Mouse (Mus musculus): ENCODE measurements around the gene Tmcc2. TPM values are rescaled to one million over a fixed set of nuclear protein-coding genes. Genes with fewer than 3 reads are reported as not detected.

The Tmcc2 gene
- polyA plus RNA-seq (2015; fragmentation: Nextera tagmentation; extraction: Ambion mirVana), result 2.2 and 2.3 TPM in 2 replicates

GRCm38 (mm10) chr1:132390691-132391579, at the start of gene Tmcc2:
Tmcc2 (minus strand) TSS chr1:132391281.
- H3K4me3 ChIP-seq (ENCODE audit: low read depth, low read length), result peak within 1 kb of the TSS; percentile 61
- H3K9me3 ChIP-seq (ENCODE audit: control insufficient read depth), result no peaks in the 10 kb centered on the region
- WGBS, result 2% methylated on average over 48 of the region's 50 CpGs
- peak within 1 kb of the TSS; percentile 80 for H3K4me2 ChIP-seq (replicated peaks; ENCODE audit: low read depth)
- no peak for ATAC-seq
- no peaks in the 10 kb centered on the region for H3K4me1 ChIP-seq (replicated peaks; ENCODE audit: control insufficient read depth, insufficient read depth, low read length)
- TF ChIP-seq CTCF (IDR thresholded peaks at IDR 0.05; ENCODE audit: low read depth), result no peak
- H3K27me3 ChIP-seq (replicated peaks; ENCODE audit: control insufficient read depth, insufficient read depth, low read length), result peaks cover 23% of the 10 kb centered on the region; the same call in 1 of the 2 replicates
- no peaks in the 10 kb centered on the region for H3K36me3 ChIP-seq (ENCODE audit: control insufficient read depth, insufficient read depth)
- H3K9ac ChIP-seq (ENCODE audit: low read depth, low read length), result peak within 1 kb of the TSS; percentile 66
- peak within 1 kb of the TSS; percentile 41; the same call in 1 of the 2 replicates for H3K27ac ChIP-seq (ENCODE audit: low read depth, low read length)

GRCm38 (mm10) chr1:132437389-132437788, 46.3 kb upstream of the Tmcc2 start:
- no peak overlapping the region for H3K4me2 ChIP-seq (replicated peaks; ENCODE audit: low read depth)
- peaks cover 22% of the 10 kb centered on the region; the same call in 1 of the 2 replicates for H3K36me3 ChIP-seq (ENCODE audit: control insufficient read depth, insufficient read depth)
- WGBS, result 83% methylated on average over 5 of the region's 5 CpGs
- H3K9ac ChIP-seq (ENCODE audit: low read depth, low read length), result no peak overlapping the region
- H3K27me3 ChIP-seq (replicated peaks; ENCODE audit: control insufficient read depth, insufficient read depth, low read length), result no peaks in the 10 kb centered on the region
- no peak overlapping the region for H3K4me3 ChIP-seq (ENCODE audit: low read depth, low read length)
- H3K27ac ChIP-seq (ENCODE audit: low read depth, low read length), result no peak overlapping the region
- no peak for ATAC-seq
- H3K9me3 ChIP-seq (ENCODE audit: control insufficient read depth), result no peaks in the 10 kb centered on the region
- no peaks in the 10 kb centered on the region for H3K4me1 ChIP-seq (replicated peaks; ENCODE audit: control insufficient read depth, insufficient read depth, low read length)
- TF ChIP-seq CTCF (IDR thresholded peaks at IDR 0.05; ENCODE audit: low read depth), result no peak

GRCm38 (mm10) chr1:132436960-132437359, 45.9 kb upstream of the Tmcc2 start:
- Histone ChIP-seq H3K27ac (ENCODE audit: low read depth, low read length) (no peak overlapping the region), H3K4me3 (ENCODE audit: low read depth, low read length) (no peak overlapping the region), H3K9me3 (ENCODE audit: control insufficient read depth) (no peaks in the 10 kb centered on the region), H3K36me3 (ENCODE audit: control insufficient read depth, insufficient read depth) (peaks cover 22% of the 10 kb centered on the region; the same call in 1 of the 2 replicates), H3K27me3 (replicated peaks; ENCODE audit: control insufficient read depth, insufficient read depth, low read length) (no peaks in the 10 kb centered on the region), H3K9ac (ENCODE audit: low read depth, low read length) (no peak overlapping the region), H3K4me2 (replicated peaks; ENCODE audit: low read depth) (no peak overlapping the region), H3K4me1 (replicated peaks; ENCODE audit: control insufficient read depth, insufficient read depth, low read length) (no peaks in the 10 kb centered on the region)
- ATAC-seq, result no peak
- 83% methylated on average over 1 of the region's 1 CpGs for WGBS
- TF ChIP-seq CTCF (IDR thresholded peaks at IDR 0.05; ENCODE audit: low read depth), result no peak

GRCm38 (mm10) chr1:132436320-132436958, 45.4 kb upstream of the Tmcc2 start:
- H3K36me3 ChIP-seq (ENCODE audit: control insufficient read depth, insufficient read depth), result peaks cover 22% of the 10 kb centered on the region; the same call in 1 of the 2 replicates
- no peaks in the 10 kb centered on the region for H3K4me1 ChIP-seq (replicated peaks; ENCODE audit: control insufficient read depth, insufficient read depth, low read length)
- no peaks in the 10 kb centered on the region for H3K9me3 ChIP-seq (ENCODE audit: control insufficient read depth)
- TF ChIP-seq CTCF (IDR thresholded peaks at IDR 0.05; ENCODE audit: low read depth), result no peak
- no peak overlapping the region for H3K9ac ChIP-seq (ENCODE audit: low read depth, low read length)
- H3K27me3 ChIP-seq (replicated peaks; ENCODE audit: control insufficient read depth, insufficient read depth, low read length), result no peaks in the 10 kb centered on the region
- ATAC-seq, result no peak
- H3K4me2 ChIP-seq (replicated peaks; ENCODE audit: low read depth), result no peak overlapping the region
- no peak overlapping the region for H3K27ac ChIP-seq (ENCODE audit: low read depth, low read length)
- H3K4me3 ChIP-seq (ENCODE audit: low read depth, low read length), result no peak overlapping the region
- WGBS, result 72% methylated on average over 4 of the region's 4 CpGs

GRCm38 (mm10) chr1:132434032-132434431, 43.0 kb upstream of the Tmcc2 start:
- Histone ChIP-seq H3K27ac (ENCODE audit: low read depth, low read length) (no peak overlapping the region), H3K4me3 (ENCODE audit: low read depth, low read length) (no peak overlapping the region), H3K9ac (ENCODE audit: low read depth, low read length) (no peak overlapping the region), H3K27me3 (replicated peaks; ENCODE audit: control insufficient read depth, insufficient read depth, low read length) (no peaks in the 10 kb centered on the region), H3K4me1 (replicated peaks; ENCODE audit: control insufficient read depth, insufficient read depth, low read length) (no peaks in the 10 kb centered on the region), H3K36me3 (ENCODE audit: control insufficient read depth, insufficient read depth) (peaks cover 15% of the 10 kb centered on the region; the same call in 1 of the 2 replicates), H3K4me2 (replicated peaks; ENCODE audit: low read depth) (no peak overlapping the region), H3K9me3 (ENCODE audit: control insufficient read depth) (no peaks in the 10 kb centered on the region)
- no peak for ATAC-seq
- WGBS, result 90% methylated on average over 12 of the region's 12 CpGs
- TF ChIP-seq CTCF (IDR thresholded peaks at IDR 0.05; ENCODE audit: low read depth), result no peak

- H3K27ac ChIP-seq (ENCODE audit: low read depth, low read length), result no peak overlapping the region
- H3K4me3 ChIP-seq (ENCODE audit: low read depth, low read length), result no peak overlapping the region
- no peak overlapping the region for H3K4me2 ChIP-seq (replicated peaks; ENCODE audit: low read depth)
- no peak overlapping the region for H3K9ac ChIP-seq (ENCODE audit: low read depth, low read length)
- WGBS, result 63% methylated on average over 5 of the region's 5 CpGs
- H3K36me3 ChIP-seq (ENCODE audit: control insufficient read depth, insufficient read depth), result peaks cover 15% of the 10 kb centered on the region; the same call in 1 of the 2 replicates
- no peak for TF ChIP-seq CTCF (IDR thresholded peaks at IDR 0.05; ENCODE audit: low read depth)
- no peaks in the 10 kb centered on the region for H3K4me1 ChIP-seq (replicated peaks; ENCODE audit: control insufficient read depth, insufficient read depth, low read length)
- no peak for ATAC-seq
- H3K9me3 ChIP-seq (ENCODE audit: control insufficient read depth), result no peaks in the 10 kb centered on the region
- H3K27me3 ChIP-seq (replicated peaks; ENCODE audit: control insufficient read depth, insufficient read depth, low read length), result no peaks in the 10 kb centered on the region
Observed at GRCm38 (mm10) chr1:132433349-132433748, 42.3 kb upstream of the Tmcc2 start.
